Mouse (Mus musculus) liver, adult 2 months (tissue): Measurements from ENCODE around the gene Arid5b. TPM values are rescaled to one million over a fixed set of nuclear protein-coding genes. Genes with fewer than 3 reads are reported as not detected.

Source experiments
- DNase-seq: peaks from one replicate; pipeline ENCODE4 v3.0.0-alpha.2; 2011; ENCODE audit warnings: low read depth, low spot score; ENCODE audit errors: extremely low read depth
- H3K27ac ChIP-seq: fragments of 200-500 bp; replicated peaks from 2 replicates; pipeline ENCODE4 v1.5.1; 2012; ENCODE audit warnings: low read depth, mild to moderate bottlenecking, control low read depth, inconsistent platforms, low read length; ENCODE audit not compliant: insufficient read depth
- H3K27me3 ChIP-seq: fragments of 200-500 bp; 2 replicates; pipeline ENCODE4 v1.6.1; 2012; ENCODE audit warnings: mild to moderate bottlenecking, moderate library complexity, low read length, inconsistent platforms; ENCODE audit not compliant: control insufficient read depth, insufficient read depth
- H3K36me3 ChIP-seq: fragments of 200-500 bp; 2 replicates; pipeline ENCODE4 v1.6.1; 2012; ENCODE audit warnings: low read length, inconsistent platforms; ENCODE audit not compliant: control insufficient read depth, insufficient read depth
- H3K4me1 ChIP-seq: fragments of 200-500 bp; 2 replicates; pipeline ENCODE4 v1.6.1; 2011; ENCODE audit warnings: low read length; ENCODE audit not compliant: control insufficient read depth, insufficient read depth
- H3K4me3 ChIP-seq: fragments of 200-500 bp; 2 replicates; pipeline ENCODE4 v1.5.1; 2011; ENCODE audit warnings: low read depth, mild to moderate bottlenecking, control low read depth, low read length, moderate library complexity; ENCODE audit not compliant: insufficient read depth
- H3K79me2 ChIP-seq: fragments of 200-500 bp; 2 replicates; pipeline ENCODE4 v1.6.1; 2012; ENCODE audit warnings: inconsistent platforms, mild to moderate bottlenecking, low read length, moderate library complexity; ENCODE audit not compliant: control insufficient read depth, insufficient read depth
- H3K9ac ChIP-seq: fragments of 200-500 bp; 2 replicates; pipeline ENCODE4 v1.6.1; 2012; ENCODE audit warnings: low read depth, mild to moderate bottlenecking, control low read depth, inconsistent platforms, low read length
- CTCF ChIP-seq: fragments of 200-500 bp; IDR thresholded peaks from 2 replicates; pipeline ENCODE4 v1.5.1; 2011; ENCODE audit warnings: low read depth, low read length, control low read depth
- POLR2A ChIP-seq: fragments of 200-500 bp; IDR thresholded peaks from 2 replicates; pipeline ENCODE4 v1.6.1; 2011; ENCODE audit warnings: low read length, control low read depth; ENCODE audit not compliant: insufficient read depth; ENCODE audit errors: extremely low read depth
- WGBS: fragments of 180-500 bp; shearing (Covaris S2); methylation state at CpG from one replicate; pipeline ENCODE4 v1.1.7; 2018; 5-methylcytosine and 5-hydroxymethylcytosine counted together
- polyA plus RNA-seq: library from polyadenylated mRNA; depleted of rRNA; stranded (reverse); fragments of >200 nt; gene quantifications from 2 replicates; pipeline ENCODE4 v1.2.3, GENCODE M21; 2012
- total RNA-seq: library from RNA; depleted of rRNA; stranded (reverse); fragments of >200 nt; gene quantifications from 2 replicates; pipeline ENCODE4 v1.2.3, GENCODE M21; 2014

The Arid5b gene
- total and polyA plus RNA-seq, 2 experiments = 11.6 to 13.6 TPM

GRCm38 (mm10) chr10:68123446-68123845, 155.1 kb downstream of the Arid5b start:
- peaks cover 86% of the 10 kb centered on the region for H3K36me3 ChIP-seq
- H3K4me1 ChIP-seq = peaks cover 49% of the 10 kb centered on the region
- no peaks in the 10 kb centered on the region for H3K27me3 ChIP-seq
- H3K79me2 ChIP-seq = peaks cover 15% of the 10 kb centered on the region; the same call in 1 of the 2 replicates
- H3K27ac ChIP-seq = no peak overlapping the region
- no peak overlapping the region for H3K4me3 ChIP-seq
- WGBS = 94% methylated on average over 4 of the region's 4 CpGs
- no peak overlapping the region for H3K9ac ChIP-seq
- TF ChIP-seq CTCF (no peak), POLR2A (no peak)
- DNase-seq = no peak

GRCm38 (mm10) chr10:68121960-68122359, 156.6 kb downstream of the Arid5b start:
- H3K36me3 ChIP-seq = peaks cover 84% of the 10 kb centered on the region
- TF ChIP-seq POLR2A (no peak), CTCF (no peak)
- H3K4me3 ChIP-seq = no peak overlapping the region
- peak overlapping the region; percentile 42 for H3K27ac ChIP-seq
- 42% methylated on average over 4 of the region's 4 CpGs for WGBS
- peaks cover 41% of the 10 kb centered on the region for H3K4me1 ChIP-seq
- no peaks in the 10 kb centered on the region for H3K27me3 ChIP-seq
- no peak overlapping the region for H3K9ac ChIP-seq
- peaks cover 15% of the 10 kb centered on the region; the same call in 1 of the 2 replicates for H3K79me2 ChIP-seq
- peak; percentile 50 for DNase-seq

DNA sequence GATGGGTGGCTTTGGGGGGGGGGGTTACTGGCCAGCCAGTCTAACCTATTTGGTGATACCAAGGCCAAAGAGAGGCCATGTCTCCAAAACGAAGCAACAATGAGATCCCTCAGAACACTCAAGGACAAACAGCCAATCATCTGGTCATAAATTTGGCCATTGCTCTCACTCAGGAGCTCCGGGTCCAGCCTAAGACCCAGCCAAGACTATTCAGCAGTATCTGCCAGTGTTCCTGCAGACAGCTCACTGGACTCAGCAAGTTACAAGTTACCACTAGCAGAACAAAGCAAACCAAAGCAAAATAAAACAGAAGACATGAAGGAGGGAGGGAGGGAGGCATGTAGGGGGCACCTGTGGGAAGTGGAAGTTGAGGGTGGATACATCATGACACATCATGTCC, 157.3 kb downstream of the Arid5b start:
- 48% methylated on average over 2 of the region's 2 CpGs for WGBS
- TF ChIP-seq CTCF = no peak
- no peak for TF ChIP-seq POLR2A

GRCm38 (mm10) chr10:68120011-68120410, 158.5 kb downstream of the Arid5b start:
- Histone ChIP-seq H3K36me3 (peaks cover 88% of the 10 kb centered on the region), H3K4me1 (peaks cover 36% of the 10 kb centered on the region), H3K27ac (peak overlapping the region; percentile 31; the same call in 1 of the 2 replicates), H3K79me2 (peaks cover 15% of the 10 kb centered on the region; the same call in 1 of the 2 replicates), H3K4me3 (no peak overlapping the region), H3K9ac (no peak overlapping the region), H3K27me3 (no peaks in the 10 kb centered on the region)
- TF ChIP-seq POLR2A = no peak
- no peak for TF ChIP-seq CTCF
- DNase-seq = no peak
- WGBS = 71% methylated on average over 4 of the region's 4 CpGs

More for the DNA sequence above, 157.3 kb downstream of the Arid5b start:
- Histone ChIP-seq H3K79me2 (peaks cover 15% of the 10 kb centered on the region; the same call in 1 of the 2 replicates), H3K9ac (0 out of 2 replicates have a peak overlapping the region, but pooled peaks have one; percentile 0), H3K36me3 (peaks cover 86% of the 10 kb centered on the region), H3K27ac (peak overlapping the region; percentile 42), H3K27me3 (no peaks in the 10 kb centered on the region), H3K4me3 (no peak overlapping the region), H3K4me1 (peaks cover 37% of the 10 kb centered on the region)
- DNase-seq = no peak

- H3K36me3 ChIP-seq = peaks cover 89% of the 10 kb centered on the region
- peaks cover 34% of the 10 kb centered on the region for H3K4me1 ChIP-seq
- H3K27me3 ChIP-seq = no peaks in the 10 kb centered on the region
- no peak for TF ChIP-seq POLR2A
- TF ChIP-seq CTCF = no peak
- H3K4me3 ChIP-seq = no peak overlapping the region
- H3K9ac ChIP-seq = no peak overlapping the region
- no peak for DNase-seq
- no peak overlapping the region for H3K27ac ChIP-seq
- H3K79me2 ChIP-seq = peaks cover 12% of the 10 kb centered on the region; the same call in 1 of the 2 replicates
- WGBS = 59% methylated on average over 6 of the region's 6 CpGs
Observed at GRCm38 (mm10) chr10:68119285-68119684, 159.3 kb downstream of the Arid5b start.

GRCm38 (mm10) chr10:68114955-68115354, 163.6 kb downstream of the Arid5b start:
- 87% methylated on average over 3 of the region's 3 CpGs for WGBS
- Histone ChIP-seq H3K9ac (no peak overlapping the region), H3K79me2 (peaks cover 2% of the 10 kb centered on the region; the same call in 1 of the 2 replicates), H3K4me3 (no peak overlapping the region), H3K4me1 (peaks cover 17% of the 10 kb centered on the region), H3K27ac (no peak overlapping the region), H3K36me3 (peaks cover 81% of the 10 kb centered on the region), H3K27me3 (no peaks in the 10 kb centered on the region)
- no peak for DNase-seq
- TF ChIP-seq POLR2A = no peak
- no peak for TF ChIP-seq CTCF
